Mouse (Mus musculus): ENCODE results near the gene Olfr1352.
"Not testable (repeated sequence)": the region's sequence is repeated elsewhere in the genome, so short reads cannot be mapped to it uniquely, and the experiment has no call there.

The Olfr1352 gene

GRCm38 (mm10) chr10:78980750-78981149 lies at the start of gene Olfr1352:
TSS of gene Olfr1352 (plus strand) at chr10:78981050.
- no peak for DNase-seq (ENCODE audit: low spot score)

- not testable (repeated sequence) for DNase-seq (ENCODE audit: low spot score)
Observed at GRCm38 (mm10) chr10:78950336-78950735, 30.5 kb upstream of the Olfr1352 start, which contains the start of gene Olfr8. TSS of gene Olfr8 (plus strand) at chr10:78950636.

GRCm38 (mm10) chr10:78963009-78963408 lies 17.8 kb upstream of the Olfr1352 start, which contains the start of gene Olfr1353:
TSS of gene Olfr1353 (plus strand) at chr10:78963309.
- DNase-seq (ENCODE audit: low spot score), result not testable (repeated sequence)

- DNase-seq (ENCODE audit: low spot score), result no peak
Observed at GRCm38 (mm10) chr10:79012172-79012571, 31.3 kb downstream of the Olfr1352 start, which contains the start of gene Olfr1351. TSS of gene Olfr1351 (plus strand) at chr10:79012472.

GRCm38 (mm10) chr10:79028441-79028840 lies 47.6 kb downstream of the Olfr1352 start, which contains the start of gene Olfr57:
TSS of gene Olfr57 (plus strand) at chr10:79028741.
- DNase-seq (ENCODE audit: low spot score), result no peak

All from ovary, postnatal 10 days (tissue).